Mouse (Mus musculus) myocyte (in vitro differentiated cells): ENCODE results near the gene Slc6a17.

Source experiments
- CEBPB ChIP-seq: IDR thresholded peaks from 2 replicates; pipeline ENCODE4 v1.6.1; 2011; ENCODE audit warnings: mild to moderate bottlenecking, moderate library complexity; ENCODE audit not compliant: poor library complexity, insufficient read depth, severe bottlenecking
- POLR2A ChIP-seq: IDR thresholded peaks from one replicate; pipeline ENCODE4 v1.6.1; 2011; ENCODE audit warnings: low read depth, mild to moderate bottlenecking, control low read depth, moderate library complexity; ENCODE audit not compliant: insufficient read length
- POLR2AphosphoS2 ChIP-seq: IDR thresholded peaks from one replicate; pipeline ENCODE4 v1.6.1; 2011; ENCODE audit warnings: low read depth, control low read depth; ENCODE audit not compliant: insufficient read length
- USF1 ChIP-seq: IDR thresholded peaks from one replicate; pipeline ENCODE4 v1.6.1; 2011; ENCODE audit warnings: low read depth, mild to moderate bottlenecking, control low read depth, moderate library complexity

DNA sequence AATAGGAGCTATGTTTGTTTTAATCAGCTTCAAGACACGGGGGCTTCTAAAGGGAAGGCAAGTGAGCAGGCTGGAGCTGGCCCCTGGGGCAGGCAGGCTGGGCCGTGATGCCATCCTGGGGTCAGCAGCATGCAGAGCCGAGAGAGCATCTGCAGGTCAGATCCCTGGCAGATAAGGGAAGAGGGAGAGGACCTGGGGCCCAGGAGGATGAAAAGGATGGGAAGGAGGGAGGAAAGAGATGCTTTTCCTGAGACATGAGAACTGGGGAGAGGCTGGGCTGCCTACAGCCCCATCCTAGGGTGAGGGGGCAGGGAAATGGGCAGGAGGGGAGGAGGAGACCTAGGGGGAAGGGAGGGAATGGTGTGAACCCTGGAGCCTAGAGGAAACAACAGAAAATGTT, 47.5 kb upstream of the Slc6a17 start:
- no peak for TF ChIP-seq POLR2A
- TF ChIP-seq USF1: no peak
- no peak for TF ChIP-seq POLR2AphosphoS2
- no peak for TF ChIP-seq CEBPB
